Mouse (Mus musculus) kidney, adult 2 months (tissue): ENCODE measurements at regions not wholly inside any gene's neighbourhood (a gene's known extent, or its start where the extent isn't known, plus 50 kb on each side); places are given as distances from the start of the nearest gene placed in this dataset.

Experiments used
- CTCF ChIP-seq: fragments of 200-500 bp; conservative IDR thresholded peaks from 2 replicates; pipeline ENCODE4 v1.5.1; 2011; ENCODE audit warnings: low read depth, mild to moderate bottlenecking, control low read depth, low read length, moderate library complexity, mixed read lengths; ENCODE audit not compliant: insufficient read depth, insufficient read length
- POLR2A ChIP-seq: fragments of 200-500 bp; IDR thresholded peaks from one replicate; pipeline ENCODE4 v1.6.1; 2011; ENCODE audit warnings: low read depth, low read length, control low read depth

GRCm38 (mm10) chr2:66941188-66941587 lies 156.5 kb upstream of the Scn7a start:
- TF ChIP-seq CTCF (no peak), POLR2A (no peak)
